Mouse (Mus musculus) hindbrain, embryonic 12.5 days (tissue): Measurements from ENCODE around the gene Slc2a3. TPM values are rescaled to one million over a fixed set of nuclear protein-coding genes. Genes with fewer than 3 reads are reported as not detected.

ENCODE experiments used
- ATAC-seq: fragments of 200-750 bp; cut with Nextera tagmentation; 2 replicates; pipeline ENCODE4 v1.8.0; 2017; ENCODE audit warnings: moderate TSS enrichment; ENCODE audit not compliant: low FRiP score
- H3K27ac ChIP-seq: fragments of 300-500 bp; sonication (generic); 2 replicates; pipeline ENCODE4 v1.5.1; 2016; ENCODE audit warnings: mild to moderate bottlenecking
- H3K27me3 ChIP-seq: fragments of 300-500 bp; sonication (generic); 2 replicates; pipeline ENCODE4 v1.6.1; 2016; ENCODE audit warnings: mild to moderate bottlenecking
- H3K36me3 ChIP-seq: fragments of 300-500 bp; sonication (generic); 2 replicates; pipeline ENCODE4 v1.6.1; 2016; ENCODE audit warnings: mild to moderate bottlenecking
- H3K4me1 ChIP-seq: fragments of 300-500 bp; sonication (generic); 2 replicates; pipeline ENCODE4 v1.6.1; 2016
- H3K4me2 ChIP-seq: fragments of 300-500 bp; sonication (generic); replicated peaks from 2 replicates; pipeline ENCODE4 v1.6.1; 2016; ENCODE audit warnings: mild to moderate bottlenecking
- H3K4me3 ChIP-seq: fragments of 300-500 bp; sonication (generic); 2 replicates; pipeline ENCODE4 v1.5.1; 2016; ENCODE audit warnings: mild to moderate bottlenecking
- H3K9ac ChIP-seq: fragments of 300-500 bp; sonication (generic); 2 replicates; pipeline ENCODE4 v1.6.1; 2016; ENCODE audit warnings: mild to moderate bottlenecking, moderate library complexity
- H3K9me3 ChIP-seq: fragments of 300-500 bp; sonication (generic); replicated peaks from 2 replicates; pipeline ENCODE4 v1.6.1; 2016; ENCODE audit warnings: mild to moderate bottlenecking
- WGBS: fragments of 180-500 bp; shearing (Covaris S2); methylation state at CpG from one replicate; pipeline ENCODE4 v1.1.7; 2016; 5-methylcytosine and 5-hydroxymethylcytosine counted together
- polyA plus RNA-seq: library from polyadenylated mRNA; unstranded; fragments of >200 nt; fragmentation: Nextera tagmentation; extraction: Ambion mirVana; gene quantifications from 2 replicates; pipeline ENCODE4 v1.2.1, GENCODE M21; 2016

The Slc2a3 gene
- polyA plus RNA-seq, 1 experiment from 2014 or later, result 24.7 TPM

DNA sequence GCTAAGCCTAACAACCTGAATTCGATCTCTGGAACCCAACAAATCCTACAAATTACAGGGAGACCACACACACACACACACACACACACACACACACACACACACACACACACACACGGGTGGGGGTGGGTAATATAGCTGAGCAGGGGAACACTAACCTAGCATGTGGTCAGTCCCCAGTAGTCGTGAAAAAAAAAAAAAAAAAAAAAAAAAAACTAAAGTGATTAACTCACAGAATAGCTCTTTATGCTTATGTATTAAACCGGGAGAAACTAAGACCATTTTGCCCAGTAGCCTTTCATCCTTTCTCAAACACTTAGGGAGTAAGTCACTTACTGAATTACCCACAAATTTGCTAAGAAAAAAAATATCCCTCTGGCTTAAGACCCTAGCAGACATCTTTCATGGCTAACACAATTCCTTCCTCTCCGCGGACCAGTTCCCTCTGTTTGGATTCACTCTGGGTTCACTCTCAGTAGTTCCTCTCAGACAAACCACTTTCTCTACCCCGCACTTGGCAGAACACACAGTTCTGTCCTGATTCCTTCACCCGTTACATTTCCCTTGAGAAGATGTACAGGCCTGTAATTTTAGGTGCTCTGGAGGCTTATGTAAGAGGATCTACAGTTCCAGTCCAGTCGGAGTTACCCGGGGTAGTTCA, 670 bp downstream of the Slc2a3 start:
- Histone ChIP-seq H3K27ac (no peak overlapping the region), H3K4me2 (peak overlapping the region; percentile 72), H3K27me3 (peaks cover 26% of the 10 kb centered on the region), H3K4me1 (0 out of 2 replicates have a peak, but pooled peaks cover 6% of the 10 kb centered on the region), H3K4me3 (peak overlapping the region; percentile 51), H3K36me3 (no peaks in the 10 kb centered on the region), H3K9ac (peak overlapping the region; percentile 65; the same call in 1 of the 2 replicates), H3K9me3 (no peaks in the 10 kb centered on the region)
- ATAC-seq, result no peak
- 44% methylated on average over 10 of the region's 10 CpGs for WGBS

DNA sequence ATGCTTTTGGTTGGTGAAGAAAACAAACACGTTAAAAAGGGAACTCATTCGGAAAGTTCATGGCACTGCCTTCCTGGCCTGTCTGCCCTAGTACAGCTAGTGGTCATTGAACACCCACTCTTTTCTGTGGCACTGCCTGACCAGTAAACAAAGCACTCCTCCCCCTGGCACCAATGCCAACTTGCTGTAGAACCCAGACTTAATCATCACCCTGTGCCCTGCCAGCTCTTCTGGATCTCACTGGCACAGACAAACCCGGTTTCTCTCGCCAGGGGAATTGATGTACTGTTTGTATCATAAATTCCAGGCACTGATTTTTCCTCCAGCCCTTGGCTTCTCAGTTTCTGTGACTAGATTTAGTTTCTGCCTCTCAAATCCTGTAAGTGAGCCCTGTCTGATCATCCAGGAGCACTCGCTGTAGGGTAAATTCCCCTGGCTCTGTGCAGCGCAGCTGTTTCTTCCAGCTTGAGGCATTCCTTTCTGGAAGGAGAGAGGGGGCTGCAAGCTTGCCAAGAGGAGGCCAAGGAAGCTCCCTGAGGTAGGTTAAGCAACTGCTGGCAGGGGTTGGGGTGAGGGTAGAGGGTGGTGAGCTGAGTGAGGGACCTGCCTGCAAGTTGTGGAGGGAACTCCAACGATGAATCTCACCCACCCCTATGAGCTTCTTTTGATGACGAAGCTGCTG, 6.0 kb downstream of the Slc2a3 start:
- Histone ChIP-seq H3K9me3 (no peaks in the 10 kb centered on the region), H3K4me2 (no peak overlapping the region), H3K9ac (no peak overlapping the region), H3K27ac (no peak overlapping the region), H3K4me1 (no peaks in the 10 kb centered on the region), H3K36me3 (no peaks in the 10 kb centered on the region), H3K27me3 (peaks cover under 1% of the 10 kb centered on the region; the same call in 1 of the 2 replicates), H3K4me3 (no peak overlapping the region)
- 74% methylated on average over 8 of the region's 8 CpGs for WGBS
- no peak for ATAC-seq

DNA sequence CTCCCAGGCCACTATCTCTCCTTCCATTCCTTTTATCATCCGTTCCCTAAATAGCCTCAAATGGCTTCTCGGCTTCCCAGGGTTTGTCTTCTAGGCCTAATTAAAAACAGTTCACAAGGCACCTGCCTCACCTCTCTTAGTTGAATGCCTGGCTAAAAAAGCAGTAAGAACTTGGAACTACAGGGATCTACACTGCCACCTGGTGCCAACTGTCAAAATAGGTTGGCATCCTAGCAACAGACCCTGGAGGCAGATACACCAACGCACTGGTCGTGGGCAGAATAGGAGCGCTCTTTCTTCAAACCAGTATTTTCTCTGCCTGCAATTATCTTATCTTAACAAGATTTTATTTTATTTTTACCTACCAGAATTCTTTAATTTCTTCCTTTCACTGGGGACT, 15.2 kb downstream of the Slc2a3 start:
- Histone ChIP-seq H3K4me1 (no peaks in the 10 kb centered on the region), H3K36me3 (no peaks in the 10 kb centered on the region), H3K4me3 (no peak overlapping the region), H3K27ac (no peak overlapping the region), H3K9ac (no peak overlapping the region), H3K4me2 (no peak overlapping the region), H3K27me3 (no peaks in the 10 kb centered on the region), H3K9me3 (no peaks in the 10 kb centered on the region)
- WGBS, result 41% methylated on average over 5 of the region's 5 CpGs
- ATAC-seq, result no peak; the same call in 1 of the 2 replicates

DNA sequence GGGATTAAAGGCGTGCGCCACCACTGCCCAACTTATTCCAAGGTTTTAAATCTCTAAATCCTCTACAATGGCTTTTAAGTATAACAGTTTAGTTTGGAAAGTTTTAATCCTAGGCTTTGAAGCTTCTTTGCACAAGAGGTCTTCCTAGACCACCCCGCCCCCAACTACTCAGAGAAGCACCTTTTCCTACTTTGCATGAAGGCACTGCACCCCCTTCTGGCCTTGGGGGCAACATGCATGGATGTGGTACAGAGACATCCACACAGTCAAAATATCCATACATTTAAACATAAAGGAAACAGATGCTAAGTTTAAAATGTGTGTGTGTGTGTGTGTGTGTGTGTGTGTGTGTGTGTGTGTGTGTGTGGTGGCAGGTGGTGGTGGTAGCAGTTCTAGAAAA, 16.6 kb downstream of the Slc2a3 start:
- Histone ChIP-seq H3K27me3 (no peaks in the 10 kb centered on the region), H3K4me3 (no peak overlapping the region), H3K36me3 (no peaks in the 10 kb centered on the region), H3K4me1 (no peaks in the 10 kb centered on the region), H3K9ac (no peak overlapping the region), H3K9me3 (no peaks in the 10 kb centered on the region), H3K4me2 (no peak overlapping the region), H3K27ac (no peak overlapping the region)
- WGBS, result 93% methylated on average over 3 of the region's 3 CpGs
- ATAC-seq, result no peak

DNA sequence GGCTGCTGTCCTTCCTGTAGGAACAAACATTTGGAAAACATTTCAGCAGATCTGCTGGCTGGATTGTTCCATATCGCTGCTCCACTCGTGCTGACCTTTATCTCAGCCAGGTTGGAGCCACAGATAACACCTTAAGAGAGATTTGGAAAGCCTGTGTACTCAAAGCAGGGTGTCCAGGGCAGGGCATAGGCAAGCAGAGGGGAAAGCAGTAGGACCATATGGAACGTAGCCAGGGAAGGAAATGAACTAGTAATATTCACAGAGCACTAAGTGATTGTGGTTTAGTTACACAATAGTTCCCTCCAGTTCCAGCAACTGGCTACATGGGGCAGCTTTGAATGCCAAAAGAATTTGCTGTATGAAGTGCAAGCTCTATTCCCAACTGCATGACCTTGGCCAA, 19.3 kb downstream of the Slc2a3 start:
- Histone ChIP-seq H3K4me1 (no peaks in the 10 kb centered on the region), H3K27me3 (no peaks in the 10 kb centered on the region), H3K9me3 (no peaks in the 10 kb centered on the region), H3K9ac (no peak overlapping the region), H3K27ac (no peak overlapping the region), H3K36me3 (no peaks in the 10 kb centered on the region), H3K4me3 (no peak overlapping the region), H3K4me2 (no peak overlapping the region)
- 83% methylated on average over 3 of the region's 3 CpGs for WGBS
- no peak for ATAC-seq

DNA sequence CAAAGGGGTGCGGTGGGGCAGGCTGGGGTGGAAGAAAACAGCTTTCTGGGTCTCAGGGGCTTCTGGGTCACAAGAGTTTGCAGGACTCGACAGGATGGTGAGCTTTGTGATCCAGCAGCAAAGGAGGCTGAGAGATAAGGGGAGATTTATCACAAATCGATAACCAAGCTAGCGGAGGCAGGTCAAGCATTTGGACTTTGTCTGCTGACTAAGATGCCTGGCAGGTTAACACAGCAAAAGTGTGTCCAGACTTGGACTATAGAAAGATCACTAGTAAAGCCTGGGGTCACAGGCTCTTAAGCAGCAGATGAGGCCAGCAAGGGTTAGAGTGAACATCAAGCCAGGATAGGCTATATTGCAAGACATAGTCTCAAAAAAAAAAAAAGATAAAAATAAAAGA, 20.3 kb downstream of the Slc2a3 start:
- WGBS, result 84% methylated on average over 4 of the region's 4 CpGs
- no peaks in the 10 kb centered on the region for H3K9me3 ChIP-seq
- no peak overlapping the region for H3K4me3 ChIP-seq
- H3K36me3 ChIP-seq, result no peaks in the 10 kb centered on the region
- no peak overlapping the region for H3K9ac ChIP-seq
- H3K27ac ChIP-seq, result no peak overlapping the region
- H3K4me2 ChIP-seq, result no peak overlapping the region
- no peak for ATAC-seq
- no peaks in the 10 kb centered on the region for H3K27me3 ChIP-seq
- no peaks in the 10 kb centered on the region for H3K4me1 ChIP-seq

DNA sequence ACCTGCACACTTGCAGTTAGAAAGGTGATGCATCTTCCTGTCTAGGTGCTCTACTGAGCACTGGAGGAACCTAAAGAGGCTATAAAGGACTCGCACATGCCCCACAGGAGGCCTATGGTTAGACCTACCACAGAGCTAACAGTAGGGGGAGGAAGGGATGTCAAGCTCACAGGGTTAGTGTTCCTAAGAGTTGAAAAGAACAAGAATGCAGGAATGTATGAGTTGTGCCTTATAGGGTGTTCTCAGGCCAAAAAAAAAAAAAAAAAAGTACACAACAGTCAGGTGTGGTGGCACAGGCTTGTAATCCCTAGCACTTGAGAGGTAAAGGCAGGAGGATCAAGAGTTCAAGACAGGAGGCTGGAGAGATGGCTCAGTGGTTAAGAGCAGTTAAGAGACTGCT, 21.5 kb downstream of the Slc2a3 start:
- H3K27ac ChIP-seq, result no peak overlapping the region
- H3K9me3 ChIP-seq, result no peaks in the 10 kb centered on the region
- no peaks in the 10 kb centered on the region for H3K27me3 ChIP-seq
- no peak overlapping the region for H3K4me3 ChIP-seq
- no peaks in the 10 kb centered on the region for H3K4me1 ChIP-seq
- H3K9ac ChIP-seq, result no peak overlapping the region
- ATAC-seq, result no peak
- no peaks in the 10 kb centered on the region for H3K36me3 ChIP-seq
- WGBS, result 45% methylated on average over 1 of the region's 1 CpGs
- H3K4me2 ChIP-seq, result no peak overlapping the region

DNA sequence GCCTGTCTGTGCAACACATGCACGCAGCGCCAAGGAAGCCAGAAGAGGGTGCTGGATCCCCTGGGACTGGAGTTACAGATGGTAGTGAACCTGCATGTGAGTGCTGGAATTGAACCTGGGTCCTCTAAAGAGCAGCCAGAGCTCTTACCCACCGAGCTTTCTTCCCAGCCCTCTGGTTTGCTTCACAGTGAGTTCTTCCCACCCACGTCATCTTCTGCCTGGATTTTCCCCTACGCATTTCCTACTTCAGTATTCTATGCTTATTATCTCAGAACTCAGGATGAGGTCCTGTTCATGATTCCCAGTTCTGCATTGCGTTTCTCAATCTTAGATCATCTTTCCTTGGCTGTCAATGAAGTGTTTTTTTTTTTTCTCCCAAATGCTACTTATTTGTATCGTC, 25.4 kb downstream of the Slc2a3 start:
- no peak overlapping the region for H3K4me3 ChIP-seq
- WGBS, result 86% methylated on average over 7 of the region's 7 CpGs
- H3K4me2 ChIP-seq, result no peak overlapping the region
- H3K36me3 ChIP-seq, result no peaks in the 10 kb centered on the region
- H3K27me3 ChIP-seq, result no peaks in the 10 kb centered on the region
- ATAC-seq, result no peak
- H3K9ac ChIP-seq, result no peak overlapping the region
- no peaks in the 10 kb centered on the region for H3K4me1 ChIP-seq
- H3K27ac ChIP-seq, result no peak overlapping the region
- H3K9me3 ChIP-seq, result no peaks in the 10 kb centered on the region

DNA sequence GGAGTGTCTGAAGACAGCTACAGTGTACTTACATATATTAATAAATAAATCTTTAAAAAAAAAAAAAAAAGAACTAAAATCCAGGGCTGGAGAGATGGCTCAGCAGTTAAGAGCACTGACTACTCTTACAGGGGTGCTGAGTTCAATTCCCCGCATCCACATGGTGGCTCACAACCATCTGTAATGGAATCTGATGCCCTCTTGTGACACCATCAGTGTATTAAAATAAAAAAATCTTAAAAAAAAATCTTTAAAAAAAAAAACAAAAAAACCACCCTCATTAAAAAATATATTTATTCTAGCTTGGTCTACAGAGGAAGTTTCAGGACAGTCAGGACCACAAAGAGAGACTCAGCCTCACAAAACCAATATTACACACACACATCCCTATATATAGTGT, 27.1 kb downstream of the Slc2a3 start:
- ATAC-seq, result no peak
- Histone ChIP-seq H3K27ac (no peak overlapping the region), H3K4me3 (no peak overlapping the region), H3K27me3 (no peaks in the 10 kb centered on the region), H3K36me3 (no peaks in the 10 kb centered on the region), H3K4me2 (no peak overlapping the region), H3K9me3 (no peaks in the 10 kb centered on the region), H3K4me1 (peaks cover 5% of the 10 kb centered on the region), H3K9ac (no peak overlapping the region)
- 88% methylated on average over 1 of the region's 1 CpGs for WGBS

DNA sequence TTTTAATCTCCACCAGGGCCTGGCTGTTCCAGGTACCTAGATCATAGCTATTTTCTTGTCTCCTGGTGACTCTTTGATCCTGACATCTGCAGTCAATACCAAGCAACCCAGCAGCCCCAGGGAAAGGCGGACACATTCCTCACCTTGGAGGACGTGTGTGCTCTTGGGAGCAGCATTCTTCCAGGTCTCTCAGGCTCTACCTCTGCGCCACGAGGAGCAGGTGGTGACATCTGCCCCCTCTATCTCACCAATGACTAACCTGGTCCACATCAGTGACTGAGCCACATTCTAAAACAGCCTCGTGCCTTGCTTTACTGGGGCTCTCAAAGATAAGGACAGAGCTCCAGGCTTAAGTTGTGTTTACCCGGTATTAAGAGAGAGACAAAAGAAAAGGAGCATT, 28.7 kb downstream of the Slc2a3 start:
- Histone ChIP-seq H3K27ac (no peak overlapping the region), H3K4me3 (no peak overlapping the region), H3K36me3 (no peaks in the 10 kb centered on the region), H3K27me3 (no peaks in the 10 kb centered on the region), H3K9me3 (no peaks in the 10 kb centered on the region), H3K4me2 (no peak overlapping the region), H3K9ac (no peak overlapping the region), H3K4me1 (peaks cover 5% of the 10 kb centered on the region)
- no peak for ATAC-seq
- WGBS, result 71% methylated on average over 6 of the region's 6 CpGs

DNA sequence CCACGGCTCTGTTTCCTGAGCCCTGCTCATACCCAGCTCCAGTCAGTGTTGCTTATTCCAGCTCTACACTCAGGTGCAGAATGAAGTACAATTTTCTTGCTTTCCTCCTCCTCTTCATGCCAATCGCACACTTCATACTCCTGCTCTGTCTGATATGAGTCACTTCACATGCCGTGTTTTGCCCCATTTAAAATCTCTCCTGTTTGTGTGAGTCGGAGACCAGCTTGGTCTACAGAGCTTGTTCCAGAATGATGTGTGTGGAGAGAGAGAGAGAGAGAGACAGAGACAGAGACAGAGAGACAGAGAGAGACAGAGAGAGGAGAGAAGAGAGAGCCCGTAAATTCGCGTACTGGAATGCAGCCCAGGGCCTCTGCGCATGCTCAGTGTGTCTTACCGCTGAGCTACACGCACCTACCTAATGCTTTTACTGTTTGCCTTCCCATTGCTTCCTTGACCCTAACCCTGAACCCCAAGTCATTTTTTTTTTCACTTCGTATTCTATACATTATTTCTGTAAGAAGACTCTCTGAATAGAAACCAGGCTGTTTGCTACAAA, 30.6 kb downstream of the Slc2a3 start:
- H3K4me3 ChIP-seq, result no peak overlapping the region
- H3K27ac ChIP-seq, result no peak overlapping the region
- H3K27me3 ChIP-seq, result no peaks in the 10 kb centered on the region
- peaks cover 9% of the 10 kb centered on the region for H3K4me1 ChIP-seq
- no peak overlapping the region for H3K9ac ChIP-seq
- 89% methylated on average over 11 of the region's 11 CpGs for WGBS
- no peaks in the 10 kb centered on the region for H3K9me3 ChIP-seq
- no peak for ATAC-seq
- H3K4me2 ChIP-seq, result no peak overlapping the region
- no peaks in the 10 kb centered on the region for H3K36me3 ChIP-seq

DNA sequence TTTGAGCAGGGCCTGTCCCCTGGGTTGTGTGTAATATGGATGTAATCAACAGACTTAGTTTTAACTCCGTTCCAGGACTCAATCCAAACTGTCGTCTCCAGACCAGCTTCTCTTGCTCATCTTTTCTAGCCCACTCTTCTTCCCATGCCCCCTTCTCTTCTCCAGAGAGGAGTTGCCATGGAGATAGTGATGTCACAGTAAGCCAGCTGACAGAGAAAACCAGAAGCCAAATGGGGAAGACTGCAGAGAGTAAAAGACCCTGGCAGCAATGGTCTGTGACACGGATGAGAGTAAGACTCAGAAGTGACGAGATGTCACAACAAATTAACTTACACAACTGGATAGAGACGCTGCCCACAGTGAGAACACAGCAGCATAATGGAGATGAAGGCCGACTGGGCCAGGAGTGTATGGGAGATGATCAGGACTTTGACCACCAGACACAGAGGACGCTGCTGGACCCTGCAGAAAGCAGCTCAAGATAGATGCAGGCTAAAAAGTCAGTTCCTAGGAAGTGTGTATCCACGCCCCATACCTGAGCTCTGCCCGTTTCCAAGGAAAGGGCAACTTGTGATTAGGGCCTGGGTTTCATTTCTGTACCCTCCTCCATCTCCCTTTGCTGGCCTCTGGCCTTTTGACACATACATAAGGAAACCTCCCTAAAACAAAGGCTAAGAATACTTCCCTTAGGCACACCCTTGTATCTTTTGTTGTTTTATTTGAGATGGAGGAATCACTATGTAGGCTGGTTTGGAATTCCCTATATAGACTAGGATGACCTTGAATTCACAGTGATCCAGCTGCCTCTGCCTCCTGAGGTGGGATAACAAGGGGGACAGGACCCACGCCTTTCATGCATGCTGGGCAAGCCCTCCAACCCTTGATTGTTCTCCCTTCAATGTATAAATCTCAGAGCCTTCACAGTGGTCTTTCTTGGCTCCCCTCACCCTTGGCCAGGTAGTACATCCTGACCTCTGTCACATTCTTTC, 31.4 kb downstream of the Slc2a3 start:
- H3K9me3 ChIP-seq, result no peaks in the 10 kb centered on the region
- ATAC-seq, result peak; percentile 41
- no peaks in the 10 kb centered on the region for H3K36me3 ChIP-seq
- no peaks in the 10 kb centered on the region for H3K27me3 ChIP-seq
- no peak overlapping the region for H3K4me2 ChIP-seq
- H3K4me1 ChIP-seq, result peaks cover 10% of the 10 kb centered on the region
- H3K4me3 ChIP-seq, result no peak overlapping the region
- WGBS, result 59% methylated on average over 10 of the region's 10 CpGs
- H3K9ac ChIP-seq, result no peak overlapping the region
- no peak overlapping the region for H3K27ac ChIP-seq
